Mouse (Mus musculus) forebrain, embryonic 15.5 days (tissue): Measurements from ENCODE around the gene Unc119b. TPM values are rescaled to one million over a fixed set of nuclear protein-coding genes. Genes with fewer than 3 reads are reported as not detected.
A peak's percentile ranks its signal among the peaks of the same experiment; 100 is the strongest.
"Not testable (repeated sequence)": the region's sequence is repeated elsewhere in the genome, so short reads cannot be mapped to it uniquely, and the experiment has no call there.

Experiments used
- ATAC-seq: fragments of 200-750 bp; cut with Nextera tagmentation; replicated peaks from 2 replicates; pipeline ENCODE4 v1.8.0; 2017; ENCODE audit warnings: mild to moderate bottlenecking, moderate TSS enrichment, moderate library complexity
- H3K27ac ChIP-seq: fragments of 300-500 bp; sonication (generic); replicated peaks from 2 replicates; pipeline ENCODE4 v1.5.1; 2015; ENCODE audit warnings: mild to moderate bottlenecking, inconsistent platforms
- H3K27me3 ChIP-seq: fragments of 300-500 bp; sonication (generic); 2 replicates; pipeline ENCODE4 v1.6.1; 2015; ENCODE audit warnings: inconsistent platforms
- H3K36me3 ChIP-seq: fragments of 300-500 bp; sonication (generic); 2 replicates; pipeline ENCODE4 v1.6.1; 2015; ENCODE audit warnings: mild to moderate bottlenecking, inconsistent platforms
- H3K4me1 ChIP-seq: fragments of 300-500 bp; sonication (generic); 2 replicates; pipeline ENCODE4 v1.6.1; 2015; ENCODE audit warnings: inconsistent platforms
- H3K4me2 ChIP-seq: fragments of 300-500 bp; sonication (generic); replicated peaks from 2 replicates; pipeline ENCODE4 v1.6.1; 2015; ENCODE audit warnings: mild to moderate bottlenecking, inconsistent platforms
- H3K4me3 ChIP-seq: fragments of 300-500 bp; sonication (generic); 2 replicates; pipeline ENCODE4 v1.5.1; 2015; ENCODE audit warnings: mild to moderate bottlenecking, inconsistent platforms
- H3K9ac ChIP-seq: fragments of 300-500 bp; sonication (generic); replicated peaks from 2 replicates; pipeline ENCODE4 v1.6.1; 2015; ENCODE audit warnings: mild to moderate bottlenecking, inconsistent platforms
- H3K9me3 ChIP-seq: fragments of 300-500 bp; sonication (generic); 2 replicates; pipeline ENCODE4 v1.6.1; 2016; ENCODE audit warnings: inconsistent platforms
- WGBS: fragments of 180-500 bp; shearing (Covaris S2); methylation state at CpG from one replicate; pipeline ENCODE4 v1.1.7; 2015; ENCODE audit warnings: mixed read lengths; 5-methylcytosine and 5-hydroxymethylcytosine counted together
- polyA plus RNA-seq: library from polyadenylated mRNA; unstranded; fragments of >200 nt; fragmentation: Nextera tagmentation; extraction: Ambion mirVana; gene quantifications from 2 replicates; pipeline ENCODE4 v1.2.1, GENCODE M21; 2015

Unc119b gene
- polyA plus RNA-seq, 1 experiment from 2014 or later, result 44.4 TPM

DNA sequence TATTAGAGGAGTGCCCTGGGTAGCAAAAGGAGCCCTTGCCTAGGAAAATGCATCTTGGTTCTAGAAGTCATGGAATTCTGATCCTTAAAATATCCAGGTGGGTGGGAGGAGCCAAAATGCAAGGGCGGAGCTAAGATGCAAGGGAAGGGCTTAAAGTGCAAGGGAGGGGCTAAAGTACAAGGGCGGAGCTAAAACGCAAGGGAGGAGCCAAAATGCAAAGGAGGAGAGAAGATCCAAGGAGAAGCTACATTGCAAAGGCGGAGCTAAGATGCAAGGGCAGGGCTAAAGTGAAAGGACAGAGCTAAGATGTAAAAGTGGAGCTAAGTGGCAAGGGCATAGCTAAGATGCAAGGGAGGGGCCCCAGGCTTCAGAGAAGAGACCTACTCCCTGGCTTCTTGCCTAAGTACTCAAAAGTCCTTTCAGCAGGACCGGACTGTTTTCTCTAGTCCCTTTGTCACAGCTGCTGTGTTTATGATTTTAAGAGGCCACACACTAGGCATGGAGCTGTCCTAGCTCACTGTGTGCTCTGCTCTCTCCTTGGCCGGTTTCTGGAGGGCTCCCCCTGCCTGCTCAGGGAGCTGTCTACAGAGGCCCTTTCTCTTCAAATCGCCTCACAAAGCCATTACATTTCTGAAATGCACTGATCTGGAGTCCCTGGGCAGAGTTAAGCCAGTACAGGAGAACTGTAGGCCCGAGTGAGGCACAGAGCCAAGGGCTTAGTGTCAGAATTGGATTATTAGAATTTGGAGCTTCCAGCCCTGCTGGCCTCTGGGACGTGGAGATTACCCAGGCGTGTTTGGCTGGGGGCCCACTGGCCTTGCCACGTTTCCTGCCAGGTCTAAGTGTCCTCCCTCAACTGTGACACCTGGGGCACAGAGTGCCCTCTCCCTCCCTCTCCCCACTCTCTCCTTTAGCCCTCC, 31.4 kb upstream of the Unc119b start:
- Histone ChIP-seq H3K4me3 (no peak overlapping the region), H3K27ac (no peak overlapping the region), H3K9ac (no peak overlapping the region), H3K4me1 (no peaks in the 10 kb centered on the region), H3K27me3 (no peaks in the 10 kb centered on the region), H3K4me2 (no peak overlapping the region), H3K9me3 (no peaks in the 10 kb centered on the region), H3K36me3 (no peaks in the 10 kb centered on the region)
- WGBS, result 45% methylated on average over 11 of the region's 11 CpGs
- ATAC-seq, result no peak

DNA sequence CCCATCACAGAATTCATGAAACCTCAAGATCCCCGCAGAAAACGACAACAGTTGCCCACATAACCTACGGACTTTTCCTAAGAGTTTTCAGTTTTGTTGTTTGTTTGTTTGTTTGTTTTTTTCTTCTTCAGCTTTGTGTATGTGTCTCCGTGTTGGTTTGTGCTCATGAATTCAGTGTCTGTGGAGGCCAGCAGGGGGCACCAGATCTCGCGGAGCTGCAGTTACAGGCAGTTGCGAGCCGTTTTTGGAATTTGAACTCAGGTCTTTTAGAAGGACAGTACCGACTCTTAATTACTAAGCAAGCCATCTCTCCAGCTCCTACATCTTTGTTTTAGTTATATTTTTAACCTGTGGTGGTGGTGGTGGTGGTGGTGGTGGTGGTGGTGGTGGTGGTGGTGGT, 30.6 kb upstream of the Unc119b start:
- Histone ChIP-seq H3K36me3 (no peaks in the 10 kb centered on the region), H3K27me3 (no peaks in the 10 kb centered on the region), H3K27ac (no peak overlapping the region), H3K4me2 (no peak overlapping the region), H3K9me3 (no peaks in the 10 kb centered on the region), H3K9ac (no peak overlapping the region), H3K4me3 (no peak overlapping the region), H3K4me1 (no peaks in the 10 kb centered on the region)
- 61% methylated on average over 9 of the region's 9 CpGs for WGBS
- no peak for ATAC-seq

DNA sequence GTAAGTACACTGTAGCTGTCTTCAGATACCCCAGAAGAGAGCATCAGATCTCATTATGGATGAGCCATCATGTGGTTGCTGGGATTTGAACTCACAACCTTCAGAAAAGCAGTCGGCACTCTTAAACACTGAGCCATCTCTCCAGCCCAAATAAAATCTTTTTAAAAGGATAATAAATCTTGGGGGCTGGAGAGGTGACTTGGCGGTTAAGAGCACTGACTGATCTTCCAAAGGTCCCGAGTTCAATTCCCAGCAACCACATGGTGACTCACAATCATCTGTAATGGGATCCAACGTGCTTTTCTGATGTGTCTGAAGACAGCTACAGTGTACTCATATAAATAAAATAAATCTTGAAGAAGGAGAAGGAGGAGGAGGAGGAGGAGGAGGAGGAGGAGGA, 29.7 kb upstream of the Unc119b start:
- WGBS, result 79% methylated on average over 4 of the region's 4 CpGs
- not testable (repeated sequence) for H3K27ac ChIP-seq, ATAC-seq

DNA sequence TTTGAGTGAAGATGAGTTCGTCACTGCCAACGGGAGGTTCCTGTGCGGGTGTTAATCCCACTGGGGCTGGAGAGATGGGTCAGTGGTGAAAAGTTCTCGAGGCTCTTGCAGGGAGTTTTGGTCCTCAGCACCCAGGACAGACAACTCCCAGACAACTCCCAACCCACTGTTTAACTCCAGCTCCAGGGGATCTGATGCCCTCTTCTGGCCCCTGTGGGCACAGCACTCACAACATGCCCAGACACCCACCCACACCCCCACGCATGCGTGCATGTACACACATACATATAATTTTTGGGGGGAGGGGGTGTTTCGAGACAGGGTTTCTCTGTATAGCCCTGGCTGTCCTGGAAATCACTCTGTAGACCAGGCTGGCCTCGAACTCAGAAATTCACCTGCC, 28.8 kb upstream of the Unc119b start:
- Histone ChIP-seq H3K4me3 (no peak overlapping the region), H3K27ac (no peak overlapping the region), H3K36me3 (no peaks in the 10 kb centered on the region), H3K4me1 (peaks cover 5% of the 10 kb centered on the region; the same call in 1 of the 2 replicates), H3K9ac (no peak overlapping the region), H3K27me3 (no peaks in the 10 kb centered on the region), H3K4me2 (no peak overlapping the region), H3K9me3 (no peaks in the 10 kb centered on the region)
- 43% methylated on average over 8 of the region's 8 CpGs for WGBS
- ATAC-seq, result no peak

More for the DNA sequence above, 29.7 kb upstream of the Unc119b start:
- not testable (repeated sequence) for H3K36me3 ChIP-seq, H3K4me3 ChIP-seq, H3K27me3 ChIP-seq, H3K4me2 ChIP-seq, H3K9ac ChIP-seq, H3K4me1 ChIP-seq, H3K9me3 ChIP-seq

DNA sequence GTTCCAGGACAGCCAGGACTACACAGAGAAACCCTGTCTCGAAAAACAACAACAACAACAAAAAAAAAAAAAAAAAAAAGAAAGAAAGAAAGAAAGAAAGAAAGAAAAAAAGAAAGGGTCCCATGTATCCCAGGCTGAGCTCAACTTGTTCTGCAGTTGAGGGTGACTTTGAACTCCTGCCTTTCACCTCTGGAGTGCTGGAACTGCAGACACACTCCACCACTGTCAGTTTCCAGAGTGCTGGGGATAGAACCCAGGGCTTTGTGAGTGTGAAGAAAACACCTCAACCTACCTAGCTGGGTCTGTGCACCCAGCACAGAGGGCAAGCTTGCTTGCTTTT, 27.1 kb upstream of the Unc119b start:
- not testable (repeated sequence) for H3K27ac ChIP-seq, H3K36me3 ChIP-seq, H3K4me3 ChIP-seq, H3K9ac ChIP-seq, H3K4me2 ChIP-seq, ATAC-seq, H3K27me3 ChIP-seq, H3K9me3 ChIP-seq
- 54% methylated on average over 1 of the region's 1 CpGs for WGBS
- H3K4me1 ChIP-seq, result peaks cover 12% of the 10 kb centered on the region

DNA sequence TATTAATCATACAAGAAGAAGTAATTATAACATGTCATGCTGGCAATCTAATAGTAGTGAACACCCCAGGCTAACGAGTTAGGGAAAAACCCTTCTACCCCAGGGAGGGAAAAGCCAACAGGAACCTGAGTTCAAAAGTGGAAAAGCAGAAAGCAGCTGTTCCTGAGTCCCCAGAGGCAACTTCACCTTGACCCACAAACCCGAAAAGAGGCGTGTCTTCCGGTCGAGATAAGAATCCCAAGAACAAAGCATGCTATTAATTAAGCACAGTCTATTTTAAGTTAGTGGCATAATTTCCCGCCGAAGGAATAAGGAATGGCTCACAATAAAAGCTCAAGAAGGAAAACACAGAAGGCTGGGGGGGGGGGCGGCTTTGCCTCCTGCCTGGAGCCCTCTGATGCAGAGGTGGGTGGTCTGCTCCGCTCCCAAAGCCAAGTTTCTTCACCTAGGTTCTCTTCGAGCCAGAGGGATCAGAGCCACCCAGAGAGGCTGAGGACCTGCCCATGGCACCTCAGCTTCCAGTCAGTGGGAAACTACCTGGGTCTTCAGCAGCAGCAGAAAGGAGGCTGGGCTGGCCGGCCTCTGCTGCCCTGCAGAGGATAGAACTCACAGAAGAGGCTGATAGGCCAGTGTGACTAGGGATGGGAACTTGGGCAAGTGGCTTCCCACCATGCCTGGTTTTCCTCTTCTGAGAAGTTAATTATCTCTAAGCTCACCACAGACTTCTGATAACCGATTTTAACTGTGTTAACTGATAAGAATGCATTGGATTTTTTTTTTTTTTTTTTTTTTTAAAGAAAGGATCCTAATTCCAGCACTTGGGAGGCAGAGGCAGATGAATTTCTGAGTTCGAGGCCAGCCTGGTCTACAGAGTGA, 26.5 kb upstream of the Unc119b start:
- no peak for ATAC-seq
- Histone ChIP-seq H3K9me3 (no peaks in the 10 kb centered on the region), H3K27me3 (no peaks in the 10 kb centered on the region), H3K4me2 (no peak overlapping the region), H3K4me1 (peaks cover 18% of the 10 kb centered on the region), H3K4me3 (no peak overlapping the region), H3K36me3 (no peaks in the 10 kb centered on the region), H3K27ac (no peak overlapping the region), H3K9ac (no peak overlapping the region)
- 47% methylated on average over 13 of the region's 13 CpGs for WGBS

DNA sequence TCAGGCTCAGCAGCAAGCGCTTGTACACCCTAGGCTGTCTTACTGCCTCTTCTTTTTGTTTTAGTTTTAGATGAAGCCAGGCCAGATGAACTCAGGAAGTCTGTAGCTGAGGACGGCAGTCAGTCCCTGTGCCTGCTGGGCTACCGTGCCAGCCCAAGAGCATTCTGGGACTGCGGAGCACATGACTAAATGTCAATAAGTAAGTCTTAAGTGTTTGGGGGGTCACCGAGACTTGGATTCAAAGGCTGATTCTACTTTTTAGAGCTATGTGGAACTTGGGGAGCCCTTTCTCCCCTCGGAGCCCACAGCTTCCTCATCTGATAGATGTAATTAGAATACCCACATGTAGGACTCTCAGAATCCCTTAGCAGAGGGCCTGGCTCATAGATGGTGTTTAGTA, 25.9 kb upstream of the Unc119b start:
- no peaks in the 10 kb centered on the region for H3K36me3 ChIP-seq
- WGBS, result 79% methylated on average over 6 of the region's 6 CpGs
- H3K4me3 ChIP-seq, result no peak overlapping the region
- no peaks in the 10 kb centered on the region for H3K27me3 ChIP-seq
- H3K4me2 ChIP-seq, result no peak overlapping the region
- H3K9me3 ChIP-seq, result no peaks in the 10 kb centered on the region
- peaks cover 25% of the 10 kb centered on the region for H3K4me1 ChIP-seq
- H3K27ac ChIP-seq, result no peak overlapping the region
- no peak overlapping the region for H3K9ac ChIP-seq
- ATAC-seq, result no peak

DNA sequence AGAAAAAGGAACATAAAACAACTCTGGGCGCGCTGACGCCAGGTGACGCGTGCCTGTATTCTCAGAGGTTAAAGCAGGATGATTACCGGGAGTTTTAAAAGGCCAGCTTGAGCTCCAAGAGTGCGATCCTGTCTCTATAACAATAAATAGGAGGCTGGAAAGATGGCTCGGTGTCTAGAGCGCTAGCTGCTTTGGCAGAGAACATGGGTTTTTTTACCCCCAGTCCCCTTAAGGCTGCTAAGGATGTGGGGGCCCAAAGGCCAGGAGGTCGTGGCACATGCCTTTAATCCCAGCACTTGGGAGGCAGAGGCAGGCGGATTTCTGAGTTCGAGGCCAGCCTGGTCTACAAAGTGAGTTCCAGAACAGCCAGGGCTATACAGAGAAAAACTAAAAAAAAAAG, 24.4 kb upstream of the Unc119b start:
- WGBS, result 28% methylated on average over 12 of the region's 12 CpGs
- Histone ChIP-seq H3K36me3 (no peaks in the 10 kb centered on the region), H3K4me2 (peak overlapping the region; percentile 93), H3K9ac (peak overlapping the region; percentile 93), H3K4me3 (peak overlapping the region; percentile 83), H3K27ac (peak overlapping the region; percentile 97), H3K4me1 (peaks cover 39% of the 10 kb centered on the region), H3K27me3 (no peaks in the 10 kb centered on the region), H3K9me3 (no peaks in the 10 kb centered on the region)
- no peak for ATAC-seq

DNA sequence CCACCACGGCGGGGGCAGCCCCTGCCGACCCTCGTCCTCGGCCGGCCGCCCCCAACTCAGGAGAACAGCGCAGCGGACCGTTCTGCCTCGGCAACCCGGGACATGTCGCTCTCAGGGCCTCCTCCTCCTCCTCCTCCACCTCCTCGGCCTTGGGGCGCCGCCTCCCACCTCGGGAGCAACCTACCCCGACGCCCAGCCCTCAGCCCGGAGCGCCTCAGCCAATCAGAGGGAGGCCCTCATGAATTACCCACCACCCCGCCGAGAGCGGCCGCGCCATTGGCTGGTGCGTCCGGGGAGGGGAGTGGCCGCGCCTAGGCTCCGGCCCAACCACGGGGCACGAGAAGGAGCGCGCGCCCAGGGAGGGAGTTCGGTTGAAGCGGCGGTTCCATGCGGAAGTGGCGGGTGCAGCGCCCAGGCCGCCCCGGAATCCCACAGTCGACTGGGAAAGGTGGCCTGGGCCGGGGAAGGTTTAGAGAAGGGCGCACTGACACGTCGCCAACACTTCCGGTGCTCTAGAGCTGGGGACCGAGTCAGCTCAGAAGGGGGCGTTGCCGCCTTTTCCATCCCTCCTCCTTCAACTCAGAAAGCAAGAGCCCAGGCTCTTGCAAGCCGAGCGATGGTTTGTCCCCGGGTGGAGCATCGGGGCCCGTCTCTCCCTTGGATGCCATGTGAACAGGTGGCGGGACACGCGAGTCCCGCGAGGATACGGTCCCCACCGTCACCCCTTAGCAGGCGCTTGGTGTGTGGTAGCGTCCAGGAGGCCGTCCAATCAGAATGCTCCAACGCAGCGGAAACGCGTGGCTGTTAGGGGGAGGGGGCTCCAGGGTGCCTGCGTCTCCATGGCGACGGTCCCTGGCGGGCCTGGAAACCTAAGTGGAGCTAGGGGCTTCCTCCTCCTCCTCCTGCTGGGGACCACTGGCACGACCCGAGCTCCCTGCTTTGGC, 23.5 kb upstream of the Unc119b start, which contains the start of gene Mlec:
Gene Mlec, minus strand, starts transcription at position 140 of the 944 bp plus-strand sequence.
- Histone ChIP-seq H3K4me2 (peak within 1 kb of the TSS; percentile 93), H3K27me3 (no peaks in the 10 kb centered on the region), H3K36me3 (no peaks in the 10 kb centered on the region), H3K4me3 (peak within 1 kb of the TSS; percentile 83), H3K9ac (peak within 1 kb of the TSS; percentile 93), H3K9me3 (no peaks in the 10 kb centered on the region), H3K27ac (peak within 1 kb of the TSS; percentile 97), H3K4me1 (peaks cover 44% of the 10 kb centered on the region)
- peak; percentile 98 for ATAC-seq
- 0% methylated on average over 74 of the region's 78 CpGs for WGBS

DNA sequence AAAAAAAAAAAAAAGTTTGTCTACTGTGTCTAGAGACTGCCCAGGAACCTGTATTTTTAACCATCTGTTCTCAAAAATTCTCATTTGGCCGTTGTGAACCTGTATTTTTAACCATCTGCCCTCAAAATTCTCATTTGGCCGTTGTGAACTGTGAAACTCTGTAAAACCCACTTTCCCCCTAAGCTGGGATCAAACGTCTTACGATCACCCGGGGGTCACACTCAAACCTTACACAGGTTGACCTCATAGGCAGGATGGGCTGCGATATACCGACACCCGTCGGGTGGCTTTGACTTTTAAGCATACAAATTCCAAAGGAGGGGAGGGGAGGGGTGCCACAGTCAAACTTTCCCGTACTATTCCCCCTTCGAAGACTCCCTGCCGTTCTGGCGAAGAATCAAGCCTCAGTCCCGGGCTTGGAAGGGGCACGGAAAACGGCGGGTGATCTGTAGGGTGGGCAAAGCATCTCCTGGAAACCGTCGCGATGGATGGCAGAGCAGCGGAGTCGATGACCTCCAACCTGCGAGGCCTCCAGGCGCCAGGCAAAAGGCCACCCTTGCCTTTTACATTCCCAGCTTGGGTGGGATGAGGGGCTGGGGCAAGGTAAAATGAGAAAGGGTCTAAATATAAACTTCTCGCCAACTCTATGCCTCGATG, 22.3 kb upstream of the Unc119b start:
- WGBS, result 1% methylated on average over 26 of the region's 26 CpGs
- H3K9ac ChIP-seq, result peak overlapping the region; percentile 93
- peak overlapping the region; percentile 93 for H3K4me2 ChIP-seq
- H3K9me3 ChIP-seq, result no peaks in the 10 kb centered on the region
- H3K27me3 ChIP-seq, result no peaks in the 10 kb centered on the region
- no peak for ATAC-seq
- no peaks in the 10 kb centered on the region for H3K36me3 ChIP-seq
- H3K4me3 ChIP-seq, result peak overlapping the region; percentile 83
- peaks cover 44% of the 10 kb centered on the region for H3K4me1 ChIP-seq
- peak overlapping the region; percentile 97; the same call in 1 of the 2 replicates for H3K27ac ChIP-seq

DNA sequence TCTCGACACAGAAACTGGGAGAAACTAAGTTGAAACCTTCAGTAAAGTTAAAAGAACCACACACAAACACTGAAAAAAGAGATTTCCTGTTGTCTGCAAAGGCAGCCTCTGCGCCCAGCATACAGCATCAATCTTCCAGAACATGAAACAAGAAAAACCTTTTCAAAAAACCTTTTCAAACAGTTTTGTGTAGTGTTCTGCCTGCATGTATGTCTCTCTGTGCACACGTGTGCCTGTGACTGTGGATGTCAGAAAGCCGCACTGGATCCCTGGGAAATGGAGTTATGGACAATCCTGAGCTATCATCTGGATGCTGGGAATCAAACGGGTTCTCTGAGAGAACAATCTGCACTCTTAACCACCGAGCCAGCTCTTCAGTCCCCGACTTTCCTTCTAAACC, 21.6 kb upstream of the Unc119b start:
- no peak overlapping the region for H3K27ac ChIP-seq
- H3K4me3 ChIP-seq, result peak overlapping the region; percentile 83; the same call in 1 of the 2 replicates
- peaks cover 44% of the 10 kb centered on the region for H3K4me1 ChIP-seq
- 64% methylated on average over 7 of the region's 7 CpGs for WGBS
- H3K27me3 ChIP-seq, result no peaks in the 10 kb centered on the region
- H3K4me2 ChIP-seq, result peak overlapping the region; percentile 93
- no peaks in the 10 kb centered on the region for H3K36me3 ChIP-seq
- H3K9ac ChIP-seq, result peak overlapping the region; percentile 93; the same call in 1 of the 2 replicates
- no peaks in the 10 kb centered on the region for H3K9me3 ChIP-seq
- no peak for ATAC-seq
